Mouse (Mus musculus): Measurements from ENCODE around the gene 4930507D05Rik. TPM values are rescaled to one million over a fixed set of nuclear protein-coding genes. Genes with fewer than 3 reads are reported as not detected.

Gene 4930507D05Rik
- total RNA-seq, 1 experiment, result 1.5 TPM

GRCm38 (mm10) chr10:62411431-62412410 lies 37.6 kb upstream of the 4930507D05Rik start:
- Histone ChIP-seq H3K4me3 (ENCODE audit: insufficient read depth in 1 of 2, low read depth in 1 of 2, low read length in 2 of 2, poor library complexity in 1 of 2, severe bottlenecking in 1 of 2) (no peak overlapping the region), H3K4me1 (ENCODE audit: control insufficient read depth in 2 of 2, insufficient read depth in 2 of 2, low read length in 2 of 2, poor library complexity in 1 of 2) (peaks cover 0 to 5% of the 10 kb centered on the region in 2 experiments; a peak in 1 of 4 replicates), H3K9me3 (ENCODE audit: control insufficient read depth, insufficient read depth, low read depth, low read length) (no peaks in the 10 kb centered on the region), H3K36me3 (ENCODE audit: control insufficient read depth, insufficient read depth, low read length, poor library complexity, severe bottlenecking) (no peaks in the 10 kb centered on the region), H3K9ac (ENCODE audit: insufficient read depth, low read depth, low read length, poor library complexity, severe bottlenecking) (no peak overlapping the region), H3K27ac (ENCODE audit: insufficient read depth, low read depth, low read length, poor library complexity, severe bottlenecking) (no peak overlapping the region)
- in situ Hi-C loops (cut with MboI; ENCODE audit: low sequenced_read_pairs in 2 of 2, unreplicated experiment in 2 of 2), result no loop called here
- no peak for DNase-seq (ENCODE audit: low read depth, low spot score)
- TF ChIP-seq HCFC1 (IDR thresholded peaks at IDR 0.05; ENCODE audit: borderline replicate concordance, insufficient read depth, low read length) (no peak), CHD2 (IDR thresholded peaks at IDR 0.05; ENCODE audit: low read depth, low read length) (no peak), ZC3H11A (IDR thresholded peaks at IDR 0.05; ENCODE audit: borderline replicate concordance, low read depth, low read length) (no peak), ZNF384 (IDR thresholded peaks at IDR 0.05; ENCODE audit: low read depth, low read length) (no peak), MAFK (IDR thresholded peaks at IDR 0.05; ENCODE audit: insufficient read depth, low read depth, low read length) (no peak)

GRCm38 (mm10) chr10:62412906-62413605 lies 36.2 kb upstream of the 4930507D05Rik start:
- Histone ChIP-seq H3K4me3 (ENCODE audit: insufficient read depth in 1 of 2, low read depth in 1 of 2, low read length in 2 of 2, poor library complexity in 1 of 2, severe bottlenecking in 1 of 2) (no peak overlapping the region), H3K36me3 (ENCODE audit: control insufficient read depth, insufficient read depth, low read length, poor library complexity, severe bottlenecking) (no peaks in the 10 kb centered on the region), H3K9ac (ENCODE audit: insufficient read depth, low read depth, low read length, poor library complexity, severe bottlenecking) (no peak overlapping the region), H3K4me1 (ENCODE audit: control insufficient read depth in 2 of 2, insufficient read depth in 2 of 2, low read length in 2 of 2, poor library complexity in 1 of 2) (peaks cover 0 to 5% of the 10 kb centered on the region in 2 experiments; a peak in 1 of 4 replicates), H3K27ac (ENCODE audit: insufficient read depth, low read depth, low read length, poor library complexity, severe bottlenecking) (no peak overlapping the region), H3K9me3 (ENCODE audit: control insufficient read depth, insufficient read depth, low read depth, low read length) (no peaks in the 10 kb centered on the region)
- DNase-seq (ENCODE audit: low read depth, low spot score), result no peak
- in situ Hi-C loops (cut with MboI; ENCODE audit: low sequenced_read_pairs in 2 of 2, unreplicated experiment in 2 of 2), result no loop called here
- TF ChIP-seq MAFK (IDR thresholded peaks at IDR 0.05; ENCODE audit: insufficient read depth, low read depth, low read length), result no peak
- no peak for TF ChIP-seq ZC3H11A (IDR thresholded peaks at IDR 0.05; ENCODE audit: borderline replicate concordance, low read depth, low read length)
- no peak for TF ChIP-seq CHD2 (IDR thresholded peaks at IDR 0.05; ENCODE audit: low read depth, low read length)

GRCm38 (mm10) chr10:62413606-62413982 lies 35.7 kb upstream of the 4930507D05Rik start:
- Histone ChIP-seq H3K4me1 (ENCODE audit: control insufficient read depth in 2 of 2, insufficient read depth in 2 of 2, low read length in 2 of 2, poor library complexity in 1 of 2) (peaks cover 0 to 5% of the 10 kb centered on the region in 2 experiments; a peak in 1 of 4 replicates), H3K27ac (ENCODE audit: insufficient read depth, low read depth, low read length, poor library complexity, severe bottlenecking) (no peak overlapping the region), H3K4me3 (ENCODE audit: insufficient read depth in 1 of 2, low read depth in 1 of 2, low read length in 2 of 2, poor library complexity in 1 of 2, severe bottlenecking in 1 of 2) (no peak overlapping the region), H3K9ac (ENCODE audit: insufficient read depth, low read depth, low read length, poor library complexity, severe bottlenecking) (no peak overlapping the region), H3K36me3 (ENCODE audit: control insufficient read depth, insufficient read depth, low read length, poor library complexity, severe bottlenecking) (no peaks in the 10 kb centered on the region), H3K9me3 (ENCODE audit: control insufficient read depth, insufficient read depth, low read depth, low read length) (no peaks in the 10 kb centered on the region)
- no peak for TF ChIP-seq CHD2 (IDR thresholded peaks at IDR 0.05; ENCODE audit: low read depth, low read length)
- TF ChIP-seq ZC3H11A (IDR thresholded peaks at IDR 0.05; ENCODE audit: borderline replicate concordance, low read depth, low read length), result no peak
- TF ChIP-seq HCFC1 (IDR thresholded peaks at IDR 0.05; ENCODE audit: borderline replicate concordance, insufficient read depth, low read length), result no peak
- TF ChIP-seq MAFK (IDR thresholded peaks at IDR 0.05; ENCODE audit: insufficient read depth, low read depth, low read length), result no peak
- TF ChIP-seq ZNF384 (IDR thresholded peaks at IDR 0.05; ENCODE audit: low read depth, low read length), result no peak
- in situ Hi-C loops (cut with MboI; ENCODE audit: low sequenced_read_pairs in 2 of 2, unreplicated experiment in 2 of 2), result no loop called here
- DNase-seq (ENCODE audit: low read depth, low spot score), result no peak

GRCm38 (mm10) chr10:62418831-62419356 lies 30.4 kb upstream of the 4930507D05Rik start:
- Histone ChIP-seq H3K9me3 (ENCODE audit: control insufficient read depth, insufficient read depth, low read depth, low read length) (no peaks in the 10 kb centered on the region), H3K4me3 (ENCODE audit: insufficient read depth in 1 of 2, low read depth in 1 of 2, low read length in 2 of 2, poor library complexity in 1 of 2, severe bottlenecking in 1 of 2) (no peak overlapping the region), H3K9ac (ENCODE audit: insufficient read depth, low read depth, low read length, poor library complexity, severe bottlenecking) (no peak overlapping the region), H3K36me3 (ENCODE audit: control insufficient read depth, insufficient read depth, low read length, poor library complexity, severe bottlenecking) (no peaks in the 10 kb centered on the region), H3K27ac (ENCODE audit: insufficient read depth, low read depth, low read length, poor library complexity, severe bottlenecking) (no peak overlapping the region), H3K4me1 (ENCODE audit: control insufficient read depth in 2 of 2, insufficient read depth in 2 of 2, low read length in 2 of 2, poor library complexity in 1 of 2) (no peaks in the 10 kb centered on the region; a peak in 1 of 4 replicates)
- in situ Hi-C loops (cut with MboI; ENCODE audit: low sequenced_read_pairs in 2 of 2, unreplicated experiment in 2 of 2), result no loop called here
- no peak for TF ChIP-seq HCFC1 (IDR thresholded peaks at IDR 0.05; ENCODE audit: borderline replicate concordance, insufficient read depth, low read length)
- TF ChIP-seq MAFK (IDR thresholded peaks at IDR 0.05; ENCODE audit: insufficient read depth, low read depth, low read length), result no peak
- TF ChIP-seq CHD2 (IDR thresholded peaks at IDR 0.05; ENCODE audit: low read depth, low read length), result no peak
- no peak for TF ChIP-seq ZC3H11A (IDR thresholded peaks at IDR 0.05; ENCODE audit: borderline replicate concordance, low read depth, low read length)
- no peak for TF ChIP-seq ZNF384 (IDR thresholded peaks at IDR 0.05; ENCODE audit: low read depth, low read length)
- DNase-seq (ENCODE audit: low read depth, low spot score), result no peak

All from ES-E14 (cell line).